Mouse (Mus musculus): ENCODE data around the gene Col16a1.

DNA sequence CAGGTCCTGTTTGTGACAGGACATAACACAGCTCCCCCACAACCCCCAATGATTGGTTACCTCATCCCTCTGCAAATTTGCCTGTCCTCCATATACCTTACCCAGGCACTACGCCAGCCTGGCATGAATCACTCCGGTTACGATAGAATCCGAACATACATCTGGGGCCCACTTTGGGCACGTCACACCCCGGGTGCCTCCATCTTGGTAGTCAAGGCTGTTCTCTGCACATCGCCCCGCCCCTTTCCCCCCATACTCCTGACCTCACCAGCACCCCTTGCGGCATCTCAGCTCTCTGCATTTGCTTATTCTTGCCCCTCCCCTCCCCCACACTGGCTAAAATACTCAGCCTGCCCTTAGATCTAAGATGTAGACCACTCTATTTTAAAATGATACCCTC is 42.0 kb upstream of the Col16a1 start:
- TF ChIP-seq CTCF (IDR thresholded peaks at IDR 0.05; ENCODE audit: borderline replicate concordance, insufficient read depth, low read depth, low read length) (no peak), POLR2A (IDR thresholded peaks at IDR 0.05; ENCODE audit: borderline replicate concordance, insufficient read depth, low read length) (no peak)

Measured in cerebellum, adult 2 months (tissue).